Mouse (Mus musculus) mesoderm, embryonic 11.5 days (tissue): ENCODE results near the gene Agfg2.
"Not testable (repeated sequence)": the region's sequence is repeated elsewhere in the genome, so short reads cannot be mapped to it uniquely, and the experiment has no call there.

Experiments used
- DNase-seq: peaks from one replicate; pipeline ENCODE4 v3.0.0-alpha.2; 2012; ENCODE audit warnings: low read depth, low spot score

Agfg2 gene

GRCm38 (mm10) chr5:137645652-137646091 is 38.9 kb downstream of the Agfg2 start, which contains the start of gene Irs3:
TSS of gene Irs3 (minus strand) at chr5:137645714.
- no peak for DNase-seq

- no peak for DNase-seq
These were observed 39.4 kb downstream of the Agfg2 start for GRCm38 (mm10) chr5:137645091-137645651.

GRCm38 (mm10) chr5:137644484-137644883 is 40.0 kb downstream of the Agfg2 start:
- DNase-seq: no peak

DNA sequence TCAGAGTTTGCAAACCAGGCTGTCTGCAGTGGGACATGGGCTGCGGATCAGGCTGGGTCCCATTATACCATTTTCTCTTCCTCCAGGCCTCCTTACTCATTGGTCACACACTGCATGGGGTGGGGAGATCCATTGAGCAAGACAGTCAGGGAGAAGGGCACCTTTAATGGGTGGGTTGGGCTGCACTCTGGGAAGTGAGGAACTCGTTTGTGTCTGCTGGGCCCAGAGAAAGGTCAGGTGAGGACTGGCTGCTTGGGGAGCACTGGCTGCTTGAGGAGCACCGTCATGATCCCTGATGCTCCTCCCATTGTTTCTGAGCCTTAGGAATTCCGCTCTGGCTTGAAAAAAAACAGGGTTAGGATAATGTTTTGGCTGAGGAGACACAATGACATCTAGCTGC is 41.6 kb downstream of the Agfg2 start:
- no peak for DNase-seq

GRCm38 (mm10) chr5:137641054-137641453 is 43.5 kb downstream of the Agfg2 start, which contains the start of gene Sap25:
TSS of gene Sap25 (plus strand) at chr5:137641334.
- no peak for DNase-seq

DNA sequence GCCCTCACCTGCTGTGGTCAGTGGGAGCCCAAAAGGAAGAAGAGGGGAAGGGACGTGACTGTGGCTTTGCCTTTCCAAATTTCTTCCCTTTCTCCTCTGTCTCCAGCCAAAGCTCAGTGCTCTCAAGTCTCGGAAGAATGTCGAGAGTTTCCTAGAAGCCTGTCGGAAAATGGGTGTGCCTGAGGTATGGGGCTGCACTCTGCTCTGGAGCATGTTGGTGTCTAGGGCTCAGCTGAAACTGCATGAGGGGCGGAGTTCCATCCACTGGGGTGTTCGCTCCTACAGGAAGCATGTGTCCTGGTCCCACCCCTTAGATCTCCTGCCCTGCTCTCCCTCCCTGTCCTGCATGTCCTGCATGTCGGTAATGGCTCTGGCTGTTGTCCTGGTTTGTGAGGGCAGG is 45.1 kb downstream of the Agfg2 start:
- DNase-seq: no peak

DNA sequence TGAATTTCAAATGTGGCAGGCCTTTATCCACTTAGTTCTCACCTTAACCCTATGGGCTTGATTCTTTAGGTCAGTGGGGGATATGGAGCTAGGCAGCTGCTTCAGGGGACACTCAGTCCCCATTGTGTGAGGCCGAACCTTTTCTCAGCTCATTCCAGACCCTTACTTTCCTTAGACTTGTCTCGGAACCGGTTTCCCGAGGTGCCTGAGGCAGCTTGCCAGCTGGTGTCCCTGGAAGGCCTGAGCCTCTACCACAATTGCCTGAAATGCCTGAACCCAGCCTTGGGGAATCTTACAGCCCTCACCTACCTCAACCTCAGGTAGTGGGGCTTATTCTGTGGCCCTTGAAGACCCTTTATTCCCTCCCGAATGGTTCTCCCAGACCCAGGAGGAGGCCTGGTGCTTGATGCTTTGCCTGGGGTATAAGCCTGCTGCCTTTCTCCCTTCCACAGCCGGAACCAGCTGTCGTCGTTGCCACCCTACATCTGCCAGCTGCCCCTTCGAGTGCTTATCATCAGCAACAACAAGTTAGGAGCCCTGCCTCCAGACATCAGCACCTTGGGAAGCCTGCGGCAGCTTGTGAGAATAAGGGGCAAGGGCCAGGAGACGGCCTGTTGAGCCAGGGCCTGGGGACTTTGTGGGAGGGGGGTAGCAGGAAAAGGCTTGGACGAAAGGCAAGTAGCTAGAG is 51.0 kb downstream of the Agfg2 start:
- no peak for DNase-seq

GRCm38 (mm10) chr5:137631591-137631990 is 52.9 kb downstream of the Agfg2 start:
- DNase-seq: no peak

GRCm38 (mm10) chr5:137631171-137631570 is 53.4 kb downstream of the Agfg2 start:
- DNase-seq: no peak

DNA sequence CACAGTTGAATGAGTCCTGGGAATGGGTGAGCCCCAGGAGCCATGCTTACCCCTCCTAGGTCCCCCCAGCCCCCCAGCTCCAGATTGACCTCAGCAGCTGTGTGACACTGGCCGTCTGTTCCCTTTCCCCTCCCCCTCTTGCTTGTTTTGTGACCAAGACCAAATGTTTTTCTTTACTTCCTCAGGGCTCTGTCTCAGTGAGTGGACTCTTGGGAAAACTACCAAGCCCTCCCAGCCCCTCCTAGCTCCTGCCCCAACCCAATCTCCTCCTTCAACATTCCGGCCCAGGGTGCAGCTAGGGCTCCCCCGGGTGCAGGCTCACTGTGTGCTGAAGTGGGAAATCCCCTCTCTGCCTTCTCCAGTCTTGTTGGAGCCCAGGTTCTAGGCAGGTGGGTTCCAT is 53.9 kb downstream of the Agfg2 start:
- DNase-seq: no peak

GRCm38 (mm10) chr5:137629906-137630545 is 54.5 kb downstream of the Agfg2 start:
- no peak for DNase-seq

GRCm38 (mm10) chr5:137629306-137629721 is 55.2 kb downstream of the Agfg2 start:
- DNase-seq: peak; percentile 58

DNA sequence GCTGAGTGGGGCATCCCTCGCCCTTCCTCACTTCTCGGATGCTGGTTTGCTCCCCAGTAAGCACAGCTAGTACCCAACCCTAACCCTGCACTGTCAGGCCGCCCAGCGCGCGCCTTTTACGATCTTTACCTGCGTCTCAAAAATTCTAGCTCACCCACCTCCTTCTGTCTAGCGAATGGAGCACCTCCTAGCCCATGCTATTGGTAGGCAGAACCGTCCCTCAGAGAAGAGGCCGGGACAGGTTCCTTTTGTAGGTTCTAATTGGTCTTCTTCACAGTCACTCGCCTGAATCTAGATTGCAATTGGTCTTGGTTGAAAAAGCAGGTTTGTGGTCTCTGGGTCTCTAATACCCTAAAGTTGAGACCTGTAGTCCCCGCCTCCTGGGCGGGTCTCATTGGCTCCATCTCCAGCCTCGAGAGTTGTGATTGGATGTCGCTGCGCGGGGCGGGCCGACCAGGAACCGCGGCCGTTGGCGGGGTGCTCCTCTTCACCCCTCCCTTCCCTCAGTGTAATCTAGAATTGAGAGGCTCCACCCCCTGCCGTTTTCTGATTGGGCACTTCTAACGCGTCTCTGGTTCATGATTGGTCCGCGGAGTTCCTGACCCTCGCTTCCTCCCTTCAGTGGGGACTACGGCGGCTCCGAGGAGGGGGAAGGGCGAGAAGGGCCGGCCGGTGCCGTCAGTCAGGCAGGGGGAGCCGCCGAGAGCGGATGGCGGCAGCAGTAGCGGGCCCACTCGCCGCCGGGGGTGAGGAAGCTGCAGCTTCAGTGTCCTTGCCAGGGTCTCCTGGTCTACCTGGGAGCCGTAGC is 55.8 kb downstream of the Agfg2 start, which contains the start of the genes Fbxo24, Lrch4 and Gm20605:
Gene Fbxo24, minus strand, starts transcription at position 505 of the 808 bp plus-strand sequence.
Gene Lrch4, plus strand, starts transcription at position 624 of the 808 bp plus-strand sequence.
Gene Gm20605, plus strand, starts transcription at position 678 of the 808 bp plus-strand sequence.
- DNase-seq: peak; percentile 100

DNA sequence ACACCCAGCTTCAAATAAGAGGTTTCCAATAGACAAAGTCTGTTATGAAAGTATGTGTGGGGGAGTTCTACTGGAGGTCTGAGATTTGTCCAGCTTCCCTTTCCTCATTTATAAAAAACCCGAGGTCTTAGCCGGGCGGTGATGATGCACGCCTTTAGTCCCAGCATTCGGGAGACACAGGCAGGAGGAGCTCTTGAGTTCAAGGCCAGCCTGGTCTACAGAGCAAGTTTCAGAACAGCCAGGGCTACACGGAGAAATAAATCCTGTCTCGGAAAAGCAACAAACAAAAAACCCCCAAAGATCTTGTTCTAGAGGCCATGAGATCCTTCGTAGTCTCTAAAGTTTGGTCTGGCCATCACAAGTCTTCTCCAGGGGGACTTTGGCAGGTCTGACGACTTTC is 56.5 kb downstream of the Agfg2 start:
- no peak for DNase-seq

GRCm38 (mm10) chr5:137623937-137624530 is 60.5 kb downstream of the Agfg2 start:
- DNase-seq: no peak

DNA sequence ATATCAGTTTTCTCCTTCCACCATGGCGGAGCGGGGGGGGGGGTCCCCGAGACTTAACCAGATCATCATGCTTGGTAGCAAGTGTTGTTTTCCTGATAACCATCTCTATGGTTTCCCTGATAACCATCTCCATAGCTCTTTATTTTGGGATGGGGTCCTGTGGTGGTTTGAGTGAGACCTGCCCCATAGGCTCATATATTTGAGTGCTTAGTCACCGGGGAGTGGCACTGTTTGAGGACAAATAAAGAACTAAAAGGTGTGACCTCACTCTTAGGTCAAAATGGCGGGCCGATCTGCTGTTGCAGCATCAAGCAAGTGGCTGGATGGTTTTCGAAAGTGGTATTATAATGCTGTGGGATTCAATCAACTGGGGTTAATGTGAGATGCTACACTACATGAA is 69.2 kb downstream of the Agfg2 start:
- no peak for DNase-seq

GRCm38 (mm10) chr5:137614921-137615320 is 69.6 kb downstream of the Agfg2 start:
- DNase-seq: not testable (repeated sequence)

- no peak for DNase-seq
These were observed 71.0 kb downstream of the Agfg2 start, which contains the start of gene Pcolce for GRCm38 (mm10) chr5:137613550-137613949. TSS of gene Pcolce (minus strand) at chr5:137613784.

DNA sequence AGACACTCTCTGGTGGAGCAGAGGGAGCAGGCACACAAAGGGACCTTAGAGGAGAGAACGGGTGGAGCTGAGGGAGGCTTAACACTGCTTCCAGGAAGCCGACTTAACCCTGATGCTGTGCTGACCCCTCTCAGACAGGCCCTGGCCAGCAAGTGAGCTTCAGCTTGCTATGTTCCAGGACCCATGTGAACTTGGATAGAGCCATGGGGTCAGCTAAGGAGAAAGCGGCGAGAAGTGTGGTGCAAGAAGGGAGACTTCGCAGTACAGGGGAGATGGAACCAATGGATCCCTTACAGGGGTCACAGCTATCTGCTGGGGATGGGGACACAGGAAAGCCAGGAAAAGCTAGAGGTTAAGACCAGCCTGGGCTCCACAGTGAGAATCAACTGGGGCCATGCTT is 71.5 kb downstream of the Agfg2 start:
- no peak for DNase-seq

DNA sequence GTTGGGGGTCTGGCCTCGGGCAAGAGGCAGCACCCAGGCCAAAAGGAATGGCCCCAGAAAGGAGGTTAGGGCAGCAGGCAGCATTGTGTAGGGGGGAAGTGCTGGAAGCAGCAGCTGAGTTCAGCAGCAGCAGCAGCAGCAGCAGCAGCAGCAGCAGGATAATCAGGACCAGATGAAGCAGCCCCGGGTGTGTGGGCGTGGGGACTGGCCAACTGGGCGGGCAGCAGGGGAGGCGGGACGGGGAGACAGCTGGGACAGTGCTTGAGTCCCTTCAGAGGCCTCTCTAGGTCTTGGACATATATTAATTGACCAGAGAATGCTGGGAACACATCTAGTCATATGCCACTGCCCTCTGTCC is 73.3 kb downstream of the Agfg2 start:
- DNase-seq: peak; percentile 77

DNA sequence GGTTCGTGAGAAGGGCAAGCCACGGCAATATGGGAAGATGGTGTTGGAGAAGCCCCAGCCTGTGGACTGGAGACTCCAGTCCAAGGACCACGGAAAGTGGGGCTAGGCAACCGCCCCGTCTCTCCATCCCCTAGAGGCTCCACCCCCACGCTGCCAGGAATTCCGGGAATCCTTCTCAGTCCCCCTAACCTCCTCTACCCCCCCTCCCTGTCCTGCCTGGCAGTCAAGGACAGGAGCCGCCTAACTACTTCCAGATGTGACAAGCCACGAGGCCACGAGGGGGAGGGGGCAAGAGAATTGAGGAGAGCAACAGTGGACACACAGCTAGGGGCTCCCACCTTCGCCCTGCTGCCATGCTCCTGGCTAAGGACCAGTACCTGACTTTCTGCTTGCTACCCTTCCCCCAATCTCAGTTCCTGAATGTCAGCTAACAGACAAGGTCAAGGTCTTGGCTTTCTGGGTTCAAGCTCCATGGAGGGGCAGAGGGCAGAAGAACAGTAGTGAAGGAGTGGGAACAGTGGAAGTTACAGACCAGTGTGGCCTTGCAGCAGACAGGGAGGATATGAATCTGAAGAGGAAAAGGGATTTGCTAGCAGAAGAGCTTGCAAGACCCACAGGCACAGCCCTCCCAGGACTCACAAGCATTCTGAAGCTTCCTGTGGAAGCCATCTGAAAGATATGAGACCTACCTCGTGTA is 73.8 kb downstream of the Agfg2 start:
- DNase-seq: peak; percentile 93
